Mouse (Mus musculus): ENCODE data around the gene Espl1. TPM values are rescaled to one million over a fixed set of nuclear protein-coding genes. Genes with fewer than 3 reads are reported as not detected.

The Espl1 gene
- total and polyA plus RNA-seq, 3 experiments: 49.8 to 142 (median 94.1) TPM

DNA sequence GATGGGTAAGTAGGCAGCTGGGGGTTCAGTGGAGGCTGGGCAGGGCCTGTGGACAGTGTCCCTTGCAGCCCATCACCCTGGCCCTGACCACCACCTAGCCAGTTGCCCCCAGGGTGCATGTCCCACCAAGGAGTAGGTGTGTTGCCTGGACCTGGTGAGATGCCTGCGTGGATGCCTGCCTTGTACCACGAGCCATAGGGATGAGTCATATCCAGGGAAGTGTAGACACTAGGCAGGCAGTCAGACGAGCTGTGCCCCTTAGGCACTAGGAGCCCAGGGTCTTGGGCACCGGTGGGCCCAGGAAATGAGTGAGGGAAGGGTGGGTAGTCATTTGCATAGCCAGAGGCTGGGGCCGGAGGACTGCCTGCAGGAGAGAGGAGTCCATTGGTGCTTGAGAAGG is 62.8 kb downstream of the Espl1 start:
- DNase-seq (ENCODE audit: low read depth, low spot score): no peak
- H3K79me2 ChIP-seq (ENCODE audit: control insufficient read depth, insufficient read depth, low read length, poor library complexity): no peaks in the 10 kb centered on the region
- no peak overlapping the region for H3K27ac ChIP-seq (ENCODE audit: control insufficient read depth, low read depth, low read length)
- H3K9ac ChIP-seq (ENCODE audit: control insufficient read depth, low read depth, low read length, poor library complexity, severe bottlenecking): no peak overlapping the region
- peaks cover 10 to 13% of the 10 kb centered on the region in 2 experiments; a peak in 3 of 4 replicates for H3K27me3 ChIP-seq (ENCODE audit: control insufficient read depth in 1 of 2, insufficient read depth in 2 of 2, low read length in 2 of 2)
- H3K4me1 ChIP-seq (ENCODE audit: control insufficient read depth in 1 of 2, insufficient read depth in 2 of 2, low read length in 2 of 2): no peaks in the 10 kb centered on the region
- no peak overlapping the region for H3K4me3 ChIP-seq (ENCODE audit: control insufficient read depth in 1 of 2, insufficient read depth in 1 of 2, low read depth in 2 of 2, low read length in 2 of 2)
- TF ChIP-seq JUND (IDR thresholded peaks at IDR 0.05; ENCODE audit: low read depth, low read length): no peak
- TF ChIP-seq USF2 (IDR thresholded peaks at IDR 0.05; ENCODE audit: borderline replicate concordance in 1 of 2, insufficient read depth in 1 of 2, low read depth in 1 of 2, low read length in 2 of 2): no peak
- TF ChIP-seq SIN3A (IDR thresholded peaks at IDR 0.05; ENCODE audit: low read length): no peak
- TF ChIP-seq HCFC1 (IDR thresholded peaks at IDR 0.05; ENCODE audit: low read depth, low read length): no peak
- no peak for TF ChIP-seq TCF12 (IDR thresholded peaks at IDR 0.05; ENCODE audit: low read depth, low read length)
- no peak for TF ChIP-seq EP300 (IDR thresholded peaks at IDR 0.05; ENCODE audit: low read depth in 1 of 2, low read length in 2 of 2)
- TF ChIP-seq POLR2AphosphoS2 (IDR thresholded peaks at IDR 0.05; ENCODE audit: low read length): no peak
- TF ChIP-seq ZMIZ1 (IDR thresholded peaks at IDR 0.05; ENCODE audit: low read depth, low read length): no peak
- TF ChIP-seq E2F4 (IDR thresholded peaks at IDR 0.05; ENCODE audit: borderline replicate concordance, low read depth, low read length): no peak
- TF ChIP-seq BHLHE40 (IDR thresholded peaks at IDR 0.05; ENCODE audit: borderline replicate concordance, low read depth, low read length): no peak
- H3K9me3 ChIP-seq (replicated peaks; ENCODE audit: insufficient read depth, low read length): no peaks in the 10 kb centered on the region
- H3K36me3 ChIP-seq (ENCODE audit: control insufficient read depth in 1 of 2, insufficient read depth in 2 of 2, low read length in 2 of 2): no peaks in the 10 kb centered on the region

- no peak overlapping the region for H3K27ac ChIP-seq (ENCODE audit: control insufficient read depth, low read depth, low read length)
- H3K9ac ChIP-seq (ENCODE audit: control insufficient read depth, low read depth, low read length, poor library complexity, severe bottlenecking): no peak overlapping the region
- peaks cover 4 to 6% of the 10 kb centered on the region in 2 experiments; a peak in 3 of 4 replicates for H3K27me3 ChIP-seq (ENCODE audit: control insufficient read depth in 1 of 2, insufficient read depth in 2 of 2, low read length in 2 of 2)
- no peak for DNase-seq (ENCODE audit: low read depth, low spot score)
- no peaks in the 10 kb centered on the region for H3K9me3 ChIP-seq (replicated peaks; ENCODE audit: insufficient read depth, low read length)
- peaks cover 0 to 11% of the 10 kb centered on the region in 2 experiments; a peak in 2 of 4 replicates for H3K4me1 ChIP-seq (ENCODE audit: control insufficient read depth in 1 of 2, insufficient read depth in 2 of 2, low read length in 2 of 2)
- TF ChIP-seq EP300 (IDR thresholded peaks at IDR 0.05; ENCODE audit: low read depth in 1 of 2, low read length in 2 of 2): no peak
- TF ChIP-seq RAD21 (IDR thresholded peaks at IDR 0.05; ENCODE audit: low read depth, low read length): no peak
- TF ChIP-seq SMC3 (IDR thresholded peaks at IDR 0.05; ENCODE audit: low read depth, low read length): no peak
- no peak for TF ChIP-seq ZNF384 (IDR thresholded peaks at IDR 0.05; ENCODE audit: low read depth, low read length)
- no peak for TF ChIP-seq MAX (IDR thresholded peaks at IDR 0.05; ENCODE audit: low read length)
- TF ChIP-seq MEF2A (IDR thresholded peaks at IDR 0.05; ENCODE audit: extremely low read depth, insufficient replicate concordance, low read depth, low read length, poor library complexity, severe bottlenecking): no peak
- TF ChIP-seq POLR2AphosphoS2 (IDR thresholded peaks at IDR 0.05; ENCODE audit: low read length): no peak
- TF ChIP-seq USF1 (IDR thresholded peaks at IDR 0.05; ENCODE audit: low read depth, low read length): no peak
- TF ChIP-seq KAT2A (conservative IDR thresholded peaks at IDR 0.05; ENCODE audit: low read depth, low read length): no peak
- TF ChIP-seq UBTF (IDR thresholded peaks at IDR 0.05; ENCODE audit: borderline replicate concordance, insufficient read depth, low read depth, low read length): no peak
- H3K4me3 ChIP-seq (ENCODE audit: control insufficient read depth in 1 of 2, insufficient read depth in 1 of 2, low read depth in 2 of 2, low read length in 2 of 2): no peak overlapping the region
- H3K36me3 ChIP-seq (ENCODE audit: control insufficient read depth in 1 of 2, insufficient read depth in 2 of 2, low read length in 2 of 2): peaks cover 0 to 5% of the 10 kb centered on the region in 2 experiments; a peak in 2 of 4 replicates
- no peaks in the 10 kb centered on the region for H3K79me2 ChIP-seq (ENCODE audit: control insufficient read depth, insufficient read depth, low read length, poor library complexity)
Observed at GRCm38 (mm10) chr15:102362648-102363047, 66.6 kb downstream of the Espl1 start.

All from MEL (cell line).